Mouse (Mus musculus): ENCODE measurements around the gene Pkdrej. TPM values are rescaled to one million over a fixed set of nuclear protein-coding genes. Genes with fewer than 3 reads are reported as not detected.
"Not testable (repeated sequence)": the region's sequence is repeated elsewhere in the genome, so short reads cannot be mapped to it uniquely, and the experiment has no call there.

Gene Pkdrej
- 0.01 and 0.03 TPM in 2 replicates for polyA plus RNA-seq (2015; fragmentation: Nextera tagmentation; extraction: Ambion mirVana)

DNA sequence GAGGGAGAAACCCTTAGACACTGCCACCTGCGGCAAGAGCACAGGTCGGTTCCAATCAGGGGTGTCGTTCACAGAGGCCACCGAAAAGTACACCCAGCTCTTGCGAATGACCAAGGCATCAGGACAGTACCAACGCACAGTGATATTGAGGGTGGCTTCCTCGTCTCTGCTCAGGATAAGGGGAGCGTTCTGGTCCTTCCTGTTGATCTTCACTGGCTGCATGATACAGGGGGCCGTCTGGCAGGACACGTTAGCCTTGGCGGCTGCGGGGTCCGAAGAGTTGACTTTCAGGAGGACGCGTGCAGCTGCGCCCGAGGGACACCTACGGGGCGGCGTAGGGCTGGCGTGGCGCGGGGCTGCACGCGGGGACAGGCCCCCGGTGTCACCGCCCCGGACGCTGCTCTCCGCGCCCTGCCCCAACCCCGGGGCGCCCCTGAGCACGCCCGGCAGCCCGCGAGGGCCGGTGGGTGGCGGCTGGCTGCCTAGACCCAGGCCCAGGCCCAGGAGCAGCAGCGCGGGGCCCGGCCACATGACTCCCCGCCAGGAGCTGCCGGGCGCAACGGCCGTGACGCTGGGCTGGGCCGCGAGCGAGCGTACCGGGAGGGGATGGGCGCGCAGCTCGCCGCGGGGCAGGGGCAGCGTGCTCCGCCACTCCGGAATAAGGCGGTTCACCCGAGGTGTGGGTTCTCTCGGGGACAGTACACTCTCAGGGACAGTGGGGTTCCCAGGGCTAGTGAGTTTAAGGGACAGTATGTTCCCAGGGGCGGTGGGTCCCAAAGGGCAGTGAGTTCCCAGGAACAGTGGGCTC, at the start of gene Pkdrej:
TSS of gene Pkdrej (minus strand) at position 532 of the 808 bp plus-strand sequence.
- no peak for DNase-seq (ENCODE audit: low spot score)

- DNase-seq (ENCODE audit: low spot score): peak; percentile 77
Measured at GRCm38 (mm10) chr15:85867696-85868095, 46.2 kb upstream of the Pkdrej start.

DNA sequence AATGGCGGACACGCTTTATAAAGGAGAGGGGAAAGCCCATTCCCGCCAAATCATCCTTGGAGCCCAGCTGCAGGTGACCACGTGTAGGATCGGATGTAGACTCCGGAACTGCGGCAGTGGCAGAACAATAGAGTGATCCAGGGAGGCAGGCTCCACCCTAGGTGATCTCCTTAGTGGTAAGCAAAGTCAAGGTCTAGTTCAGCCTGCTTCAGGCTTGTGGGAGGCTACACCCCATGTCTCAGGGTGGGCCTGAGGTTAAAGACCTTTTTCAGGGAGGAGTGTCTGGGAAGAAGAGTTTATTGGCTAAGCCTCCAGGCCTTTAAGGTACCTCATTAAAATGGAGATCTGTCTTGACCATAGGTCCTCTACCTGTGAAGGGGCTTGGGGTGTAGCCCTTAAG, 44.4 kb upstream of the Pkdrej start:
- not testable (repeated sequence) for DNase-seq (ENCODE audit: low spot score)

GRCm38 (mm10) chr15:85859490-85860031, 38.0 kb upstream of the Pkdrej start, which contains the start of gene Gtse1:
Gene Gtse1, plus strand, starts transcription at chr15:85859745.
- DNase-seq (ENCODE audit: low spot score): peak; percentile 95

- DNase-seq (ENCODE audit: low spot score): no peak
Measured at GRCm38 (mm10) chr15:85858980-85859489, 37.5 kb upstream of the Pkdrej start.

GRCm38 (mm10) chr15:85851656-85852392, 30.3 kb upstream of the Pkdrej start:
- DNase-seq (ENCODE audit: low spot score): no peak

DNA sequence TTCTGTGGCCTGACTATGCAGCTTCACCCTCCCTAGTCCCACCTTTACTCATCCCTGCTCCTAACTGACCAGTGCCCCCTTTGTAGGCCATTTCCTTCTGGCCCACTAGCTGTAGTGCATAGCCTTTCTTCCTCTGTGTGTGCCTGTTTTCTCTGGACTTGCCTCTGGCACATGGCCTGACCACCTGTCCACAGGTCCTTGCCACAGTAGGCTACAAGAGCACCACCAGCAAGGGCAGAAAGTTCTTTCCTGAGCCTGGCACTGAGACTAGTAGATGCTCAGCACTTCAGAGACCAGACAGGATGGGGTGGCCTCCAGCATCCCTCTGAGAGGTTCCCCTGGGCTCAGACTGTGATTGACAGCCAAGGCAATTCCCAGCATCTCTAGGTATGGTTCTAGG, 23.5 kb upstream of the Pkdrej start:
- no peak for DNase-seq (ENCODE audit: low spot score)

- DNase-seq (ENCODE audit: low spot score): no peak
Measured at GRCm38 (mm10) chr15:85841796-85842360, 20.3 kb upstream of the Pkdrej start.

GRCm38 (mm10) chr15:85840983-85841382, 19.4 kb upstream of the Pkdrej start:
- peak; percentile 41 for DNase-seq (ENCODE audit: low spot score)

GRCm38 (mm10) chr15:85836887-85837286, 15.4 kb upstream of the Pkdrej start:
- no peak for DNase-seq (ENCODE audit: low spot score)

DNA sequence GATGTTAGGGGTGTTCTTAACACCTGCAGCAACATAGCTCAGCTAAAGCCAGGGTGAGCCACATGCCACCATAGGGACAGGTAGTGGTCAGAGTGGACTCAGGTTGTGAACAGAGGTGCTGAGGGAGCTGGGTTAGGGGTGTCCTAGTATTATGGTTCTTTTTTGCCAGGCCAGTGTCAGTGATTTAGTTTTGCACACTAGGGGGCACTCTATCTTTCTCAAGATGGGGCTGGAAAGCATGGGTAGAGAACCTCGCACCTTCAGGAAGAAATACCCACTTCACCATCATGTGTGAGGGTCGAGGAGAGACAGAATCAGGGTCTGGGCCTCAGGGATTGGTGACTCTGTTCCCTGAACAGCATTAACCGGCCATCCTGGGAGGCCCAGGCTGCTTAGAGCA, 13.8 kb upstream of the Pkdrej start:
- no peak for DNase-seq (ENCODE audit: low spot score)

- DNase-seq (ENCODE audit: low spot score): no peak
Measured at GRCm38 (mm10) chr15:85832599-85832998, 11.1 kb upstream of the Pkdrej start.

- peak; percentile 75 for DNase-seq (ENCODE audit: low spot score)
Measured at GRCm38 (mm10) chr15:85831954-85832590, 10.5 kb upstream of the Pkdrej start, which contains the start of gene Ttc38. Gene Ttc38, plus strand, starts transcription at chr15:85832306.

GRCm38 (mm10) chr15:85829470-85829869, 7.9 kb upstream of the Pkdrej start:
- no peak for DNase-seq (ENCODE audit: low spot score)

DNA sequence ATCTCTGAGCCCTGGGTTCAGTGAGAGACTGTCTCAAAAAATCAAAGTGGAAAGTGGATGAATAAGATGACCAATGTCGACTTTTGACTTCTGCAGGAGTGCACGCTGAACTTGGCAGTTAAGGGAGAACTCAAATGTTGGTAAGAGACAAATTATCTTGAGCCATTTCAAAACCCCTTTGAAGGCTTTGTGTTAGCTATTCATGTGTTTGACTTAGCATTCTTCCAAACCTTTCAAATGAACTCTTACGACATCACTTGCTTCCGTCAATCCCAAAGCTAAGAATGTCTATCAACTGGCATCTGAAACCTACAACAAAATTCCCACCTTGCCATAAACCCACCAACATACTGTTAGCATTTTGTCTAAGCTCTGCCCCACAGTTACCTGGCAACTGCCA, 6.5 kb upstream of the Pkdrej start:
- DNase-seq (ENCODE audit: low spot score): no peak

- DNase-seq (ENCODE audit: low spot score): no peak
Measured at GRCm38 (mm10) chr15:85826676-85827075, 5.1 kb upstream of the Pkdrej start.

- DNase-seq (ENCODE audit: low spot score): no peak
Measured at GRCm38 (mm10) chr15:85822011-85822359, 451 bp upstream of the Pkdrej start.

GRCm38 (mm10) chr15:85813428-85813827, 8.1 kb downstream of the Pkdrej start:
- DNase-seq (ENCODE audit: low spot score): no peak

GRCm38 (mm10) chr15:85811535-85812277, 9.8 kb downstream of the Pkdrej start, which contains the start of gene Cdpf1:
Gene Cdpf1, minus strand, starts transcription at chr15:85811697.
- DNase-seq (ENCODE audit: low spot score): peak; percentile 99
